In the genomic region with DNA sequence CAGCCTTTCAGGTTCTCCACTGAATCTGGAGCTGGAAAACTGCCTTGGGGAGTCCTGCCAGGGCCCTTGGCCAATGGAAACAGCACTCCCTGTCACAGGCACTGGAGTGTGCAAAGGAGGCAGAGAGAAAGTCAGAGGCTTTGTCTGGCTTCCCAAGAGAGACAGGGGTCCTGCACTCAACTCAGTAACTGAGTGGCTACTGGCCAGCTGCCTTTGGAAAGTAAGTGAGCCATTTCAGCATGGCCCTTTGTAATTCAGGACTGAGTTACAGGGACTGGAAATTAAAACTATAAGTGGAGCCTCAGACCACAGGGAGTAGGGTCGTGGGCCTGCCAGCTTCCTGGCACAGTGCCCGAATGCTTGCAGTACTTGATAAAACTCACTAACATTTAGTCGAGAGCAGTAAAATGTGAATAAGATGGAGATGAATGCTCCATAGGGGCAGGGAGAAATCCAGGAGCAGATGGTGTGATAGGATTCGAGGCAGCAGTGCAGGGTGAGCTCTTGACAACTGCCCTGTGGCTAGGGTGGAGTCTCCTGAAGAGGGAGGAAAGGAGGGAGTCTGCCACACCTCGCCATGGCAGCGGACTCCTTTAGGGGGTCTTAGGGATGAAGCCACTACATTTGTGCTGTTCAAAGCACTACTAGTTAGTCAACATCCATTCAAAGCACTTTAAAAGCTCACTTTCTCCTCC, we compare ENCODE assay signal across 7 mouse cellular contexts. TPM values are rescaled to one million over a fixed set of nuclear protein-coding genes. Genes with fewer than 3 reads are reported as not detected.
DNase-seq lines count a peak whose midpoint lies in the region; ATAC-seq and TF ChIP-seq lines count a peak whose summit lies in the region.

No protein-coding gene starts in this region.

- peak overlapping the region; percentile 39 for H3K27ac ChIP-seq in kidney, adult 2 months (ENCODE audit: insufficient read depth, low read depth, low read length)
- peak overlapping the region; percentile 37; the same call in 1 of the 2 replicates for H3K27ac ChIP-seq in neural tube, embryonic 12.5 days

- H3K9me3 ChIP-seq in neural tube, embryonic 12.5 days: no peaks in the 10 kb centered on the region

- 26% methylated on average over 6 of the region's 6 CpGs for WGBS in kidney, adult 2 months
- WGBS in neural tube, embryonic 12.5 days: 39% methylated on average over 6 of the region's 6 CpGs

- H3K27me3 ChIP-seq in kidney, adult 2 months (replicated peaks; ENCODE audit: control insufficient read depth, insufficient read depth, low read length): no peaks in the 10 kb centered on the region
- H3K27me3 ChIP-seq in neural tube, embryonic 12.5 days (replicated peaks): no peaks in the 10 kb centered on the region

- intact Hi-C loops in left cerebral cortex, postnatal 14 days (cut with DNase I): loop anchor here (5.0 kb wide), 1 partner anchor 37 kb away; a partner anchor contains a TSS

- no peak for TF ChIP-seq POLR2A in kidney, adult 2 months (IDR thresholded peaks at IDR 0.05; ENCODE audit: low read depth, low read length)

- peak; percentile 69 for ATAC-seq in neural tube, embryonic 12.5 days (ENCODE audit: low FRiP score, low read depth)

- H3K4me3 ChIP-seq in kidney, adult 2 months (ENCODE audit: insufficient read depth, low read depth, low read length): no peak overlapping the region
- H3K4me3 ChIP-seq in neural tube, embryonic 12.5 days: no peak overlapping the region

- H3K4me2 ChIP-seq in neural tube, embryonic 12.5 days (replicated peaks): no peak overlapping the region

- peaks cover 8% of the 10 kb centered on the region; the same call in 1 of the 2 replicates for H3K4me1 ChIP-seq in kidney, adult 2 months (ENCODE audit: control insufficient read depth, insufficient read depth, low read length)
- peaks cover 17% of the 10 kb centered on the region for H3K4me1 ChIP-seq in neural tube, embryonic 12.5 days

- no peak for TF ChIP-seq CTCF in kidney, adult 2 months (conservative IDR thresholded peaks at IDR 0.05; ENCODE audit: insufficient read depth, insufficient read length, low read depth, low read length)

- no peaks in the 10 kb centered on the region for H3K36me3 ChIP-seq in kidney, adult 2 months (ENCODE audit: control insufficient read depth, insufficient read depth, low read length)
- H3K36me3 ChIP-seq in neural tube, embryonic 12.5 days: no peaks in the 10 kb centered on the region

- DNase-seq in adrenal gland, postnatal 25 days: peak; percentile 66
- DNase-seq in embryo, embryonic 11.5 days (ENCODE audit: low read depth, low spot score): peak; percentile 13
- peak; percentile 93 to 95 for DNase-seq in heart, adult 18-20 months
- peak; percentile 91 for DNase-seq in kidney, adult 2 months
- DNase-seq in left cerebral cortex, postnatal 14 days (ENCODE audit: low spot score in 2 of 2): peak; percentile 72 to 78
- peak; percentile 35 to 87 for DNase-seq in urinary bladder, postnatal 36 days (ENCODE audit: low spot score in 2 of 2)

- no peak overlapping the region for H3K9ac ChIP-seq in neural tube, embryonic 12.5 days

RNA-seq across cellular contexts. Expression of a gene that starts 35.4 kb away (rescaled TPM):
- total RNA-seq in adrenal gland, postnatal 25 days (2021): 145 and 150 TPM in 2 replicates
- total RNA-seq in heart, adult 18-20 months (2021): 1 to 10 TPM; 1.5 to 3.9 TPM
- polyA plus RNA-seq in kidney, adult 2 months (2012; rRNA removed): 1.2 and 1.5 TPM in 2 replicates
- 1 to 10 TPM; 5.0 to 5.5 TPM for total RNA-seq in left cerebral cortex, postnatal 14 days (2021)
- 2.2 TPM in 2 replicates for polyA plus RNA-seq in neural tube, embryonic 12.5 days (2016; fragmentation: Nextera tagmentation; extraction: Ambion mirVana)

Comparison
In these comparisons a context has a peak if more than half of its experiments do, and no peak if none do; other contexts are left out.
1. DNase-seq: peak in every context shown above with its lines; median percentile 94 in heart, adult 18-20 months; 91 in kidney, adult 2 months; 75 in left cerebral cortex, postnatal 14 days; 66 in adrenal gland, postnatal 25 days; 61 in urinary bladder, postnatal 36 days; 13 in embryo, embryonic 11.5 days.
2. RNA of a gene that starts 35.4 kb away (total RNA-seq): 145 to 150 TPM in adrenal gland, postnatal 25 days; 5.0 to 5.5 TPM in left cerebral cortex, postnatal 14 days and 1.5 to 3.9 TPM in heart, adult 18-20 months; every median in the first group is over 10 times any median in the second.